Mouse (Mus musculus) retina, postnatal 7 days (tissue): ENCODE measurements around the gene Rreb1.

Source experiments
- DNase-seq: peaks from one replicate; pipeline ENCODE4 v3.0.0-alpha.2; 2012; ENCODE audit warnings: low read depth, low spot score

The Rreb1 gene

DNA sequence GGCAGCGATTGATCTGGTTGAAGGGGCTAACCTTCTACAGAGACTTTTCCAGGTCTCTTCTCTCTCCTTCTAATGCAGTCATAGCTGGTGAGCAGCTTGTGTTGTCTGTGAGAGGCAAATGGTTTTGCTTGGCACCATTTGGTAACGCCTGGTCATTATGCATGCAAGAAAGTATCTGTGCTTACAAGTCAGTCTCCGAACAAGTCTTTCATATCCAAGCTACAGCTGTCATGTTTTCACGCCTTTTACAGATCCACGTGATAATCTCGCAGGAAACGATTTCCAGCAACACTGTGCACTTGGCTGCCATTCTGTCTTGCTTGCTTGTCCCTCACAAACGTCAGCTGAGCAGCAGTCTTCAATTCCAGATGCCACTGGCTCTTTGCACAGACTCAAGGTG, 191.8 kb downstream of the Rreb1 start:
- DNase-seq = no peak

DNA sequence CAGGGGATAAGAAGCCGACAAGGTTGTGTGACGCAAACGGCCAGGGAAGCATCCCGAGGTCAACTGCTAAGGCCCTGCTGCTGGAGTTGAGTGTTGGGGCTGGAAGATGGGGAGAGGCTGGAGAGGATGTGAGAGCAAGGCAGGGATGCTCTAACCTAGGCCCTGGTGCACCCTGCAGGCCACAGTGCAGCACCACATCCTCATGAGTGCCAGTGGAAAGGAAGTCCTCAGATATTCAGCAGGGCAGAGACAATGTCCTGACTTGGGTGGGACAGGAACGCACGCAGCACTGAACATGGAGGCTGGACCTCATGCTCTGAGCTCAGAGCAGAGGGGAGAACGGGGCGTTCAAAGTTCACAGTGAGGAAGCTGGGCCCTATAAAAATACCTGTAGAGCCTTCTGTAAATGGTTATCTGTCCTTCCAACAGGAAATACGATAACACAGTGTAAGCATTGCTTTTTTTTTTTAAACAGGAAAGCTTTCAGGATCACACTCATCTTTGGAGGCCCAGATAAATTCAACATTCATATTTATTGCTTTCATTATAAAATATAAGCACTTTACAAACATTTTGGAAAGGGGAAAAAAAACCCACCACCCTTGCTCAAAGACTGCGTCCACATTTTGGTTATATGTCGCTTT, 192.8 kb downstream of the Rreb1 start:
- no peak for DNase-seq

- DNase-seq = no peak
Measured at GRCm38 (mm10) chr13:37974036-37974435, 195.8 kb downstream of the Rreb1 start.

GRCm38 (mm10) chr13:37974731-37975130, 196.5 kb downstream of the Rreb1 start:
- DNase-seq = no peak

DNA sequence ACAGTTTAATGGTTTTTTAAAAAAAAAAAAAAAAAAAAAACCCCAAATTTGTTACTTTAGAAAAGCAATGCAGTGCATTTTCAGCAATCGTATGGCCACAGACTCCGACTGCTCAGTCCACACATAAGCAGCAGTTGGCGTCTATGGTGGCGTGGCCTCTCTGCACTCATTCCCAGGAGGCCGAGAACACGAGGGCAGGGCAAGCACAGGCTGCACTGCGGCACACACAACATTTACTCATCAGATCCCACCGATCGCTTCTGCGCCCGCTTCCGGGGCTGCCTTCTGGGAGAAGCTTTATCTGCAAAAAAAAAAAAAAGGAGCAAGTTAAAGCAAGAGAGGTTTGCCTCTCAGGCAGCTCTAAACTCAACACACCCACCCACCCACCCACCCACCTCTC, 201.3 kb downstream of the Rreb1 start:
- DNase-seq = no peak

- DNase-seq = no peak
Measured at GRCm38 (mm10) chr13:37980346-37980745, 202.1 kb downstream of the Rreb1 start.

DNA sequence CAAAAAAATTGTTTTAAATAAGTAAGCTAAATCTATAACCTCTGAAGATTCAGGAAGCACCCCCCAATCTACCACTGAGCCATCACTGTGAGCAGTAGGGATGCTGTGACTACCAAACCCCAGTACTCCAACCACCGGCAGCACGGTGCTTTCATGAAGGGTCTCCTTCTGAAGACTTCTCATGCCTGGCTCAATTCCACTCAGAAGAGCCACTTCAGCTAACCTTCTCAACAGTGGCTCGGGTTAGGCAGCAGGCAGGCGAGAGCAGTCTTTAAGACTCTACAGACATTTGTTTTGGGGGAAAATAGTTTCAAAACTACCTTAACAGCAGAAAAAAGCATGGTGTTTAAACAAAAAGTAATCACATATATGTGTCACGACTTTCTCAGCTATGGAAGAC, 202.9 kb downstream of the Rreb1 start:
- DNase-seq = no peak

- no peak for DNase-seq
Measured at GRCm38 (mm10) chr13:37986166-37986565, 208.0 kb downstream of the Rreb1 start.

DNA sequence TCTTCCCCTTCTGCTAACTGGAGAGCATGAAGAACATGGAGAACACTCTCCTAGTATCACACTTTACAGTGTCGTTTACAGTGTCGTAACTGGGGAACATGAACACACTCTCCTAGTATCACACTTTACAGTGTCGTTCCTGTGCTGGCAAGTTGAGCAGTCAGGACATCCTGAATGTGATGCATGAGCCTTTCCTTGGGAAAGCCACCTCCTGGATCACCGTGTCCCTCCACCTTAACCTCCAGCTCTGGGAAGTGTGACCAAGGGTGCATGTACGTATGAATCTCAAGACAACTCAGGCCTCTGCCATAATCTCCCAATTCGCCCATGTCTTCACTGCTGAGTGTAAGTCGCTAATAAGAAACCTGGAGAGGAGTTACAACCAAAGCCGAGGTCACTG, 211.5 kb downstream of the Rreb1 start:
- DNase-seq = no peak

DNA sequence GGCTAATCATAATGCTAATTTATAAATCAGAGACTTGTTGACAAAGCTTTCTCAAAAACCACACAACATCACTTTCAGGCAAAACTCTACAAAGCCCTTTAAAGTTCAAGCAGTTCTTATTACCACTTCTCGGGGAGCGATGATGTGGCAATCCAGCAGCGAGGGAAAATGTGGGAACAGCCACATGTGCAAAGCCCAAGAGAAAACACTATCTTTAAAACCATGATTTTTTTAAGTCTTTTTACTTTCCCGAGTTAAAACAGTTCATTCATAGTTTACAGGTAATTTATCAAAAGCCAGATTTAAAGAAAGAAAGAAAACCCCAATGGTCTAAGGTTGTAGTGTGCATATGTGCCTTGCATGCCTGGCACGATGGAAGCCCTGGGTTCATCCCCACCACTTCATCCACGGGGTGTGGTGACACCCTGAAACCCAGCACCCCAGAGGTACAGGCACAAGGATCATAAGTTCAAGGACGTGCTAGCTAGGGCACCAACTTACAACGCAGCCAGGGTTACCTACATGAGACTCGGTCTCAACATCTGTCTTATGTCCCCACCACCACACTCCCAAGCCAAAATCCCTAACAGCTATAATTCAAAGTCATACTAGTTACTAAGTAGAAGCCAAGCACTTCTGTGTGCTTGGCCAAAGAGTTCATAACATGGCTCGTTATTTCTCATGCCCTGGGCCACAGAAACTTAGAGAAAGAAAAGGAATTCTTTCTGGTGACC, 214.6 kb downstream of the Rreb1 start:
- DNase-seq = no peak

DNA sequence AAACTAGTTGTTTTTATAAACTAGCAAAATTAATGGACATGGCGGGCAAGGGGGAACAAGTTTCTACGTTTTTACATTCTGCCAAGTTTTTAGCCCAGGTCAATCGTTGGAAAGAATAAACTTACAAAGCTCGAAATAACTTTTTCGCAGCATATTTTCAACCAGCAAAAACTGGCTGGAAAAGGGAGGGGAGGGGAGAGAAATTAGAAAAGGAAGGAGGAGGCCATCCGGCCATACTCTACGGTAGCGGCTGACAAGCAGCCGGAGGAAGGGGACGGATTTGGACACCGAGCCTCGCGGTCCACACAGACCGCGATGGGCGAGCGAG, 215.1 kb downstream of the Rreb1 start:
- no peak for DNase-seq

GRCm38 (mm10) chr13:37993704-37994404, 215.7 kb downstream of the Rreb1 start, which contains the start of gene Ssr1:
Gene Ssr1 (minus strand): TSS chr13:37994217.
- peak; percentile 95 for DNase-seq

- no peak for DNase-seq
Measured at GRCm38 (mm10) chr13:37994405-37994749, 216.2 kb downstream of the Rreb1 start.

DNA sequence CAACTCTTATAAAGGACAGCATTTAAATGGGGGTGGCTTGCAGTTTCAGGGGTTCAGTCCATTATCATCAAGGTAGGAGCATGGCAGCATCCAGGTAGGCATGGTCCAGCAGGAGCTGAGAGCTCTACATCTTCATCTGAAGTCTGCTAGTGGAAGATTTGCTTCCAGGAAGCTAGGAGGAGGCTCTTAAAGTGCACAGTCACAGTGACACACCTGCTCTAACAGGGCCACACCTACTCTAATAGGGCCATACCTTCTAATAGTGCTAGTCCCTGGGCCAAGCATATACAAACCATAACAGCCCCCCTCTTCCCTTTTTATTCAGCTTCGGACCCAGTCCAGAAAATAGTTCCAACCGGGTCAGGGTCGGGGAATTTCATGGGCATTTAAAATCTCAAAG, 221.5 kb downstream of the Rreb1 start:
- DNase-seq = no peak
